Mouse (Mus musculus) cerebellum, postnatal 25 days (tissue): ENCODE data around the gene Zc3h14.

Experiments used
- DNase-seq, 2 experiments: peaks; one replicate each; pipeline ENCODE4 v3.0.0; 2021; ENCODE audit warnings: mixed read lengths in 2 of 2

The Zc3h14 gene

GRCm38 (mm10) chr12:98741011-98741501 is 5.7 kb upstream of the Zc3h14 start:
- no peak for DNase-seq

GRCm38 (mm10) chr12:98745626-98746025 is 1.1 kb upstream of the Zc3h14 start:
- no peak for DNase-seq

GRCm38 (mm10) chr12:98746131-98746530 is 633 bp upstream of the Zc3h14 start:
- peak in 1 of 2 experiments; percentile 46 for DNase-seq

- DNase-seq, result peak in 1 of 2 experiments; percentile 25
Observed at GRCm38 (mm10) chr12:98747380-98747753, 603 bp downstream of the Zc3h14 start.

- DNase-seq, result no peak
Observed at GRCm38 (mm10) chr12:98757636-98758035, 10.9 kb downstream of the Zc3h14 start.

- no peak for DNase-seq
Observed at GRCm38 (mm10) chr12:98759700-98760099, 12.9 kb downstream of the Zc3h14 start.

- no peak for DNase-seq
Observed at GRCm38 (mm10) chr12:98766241-98766640, 19.5 kb downstream of the Zc3h14 start.

GRCm38 (mm10) chr12:98777509-98777908 is 30.7 kb downstream of the Zc3h14 start:
- no peak for DNase-seq

- peak; percentile 33 to 55 for DNase-seq
Observed at GRCm38 (mm10) chr12:98779148-98779547, 32.4 kb downstream of the Zc3h14 start.

GRCm38 (mm10) chr12:98784251-98784650 is 37.5 kb downstream of the Zc3h14 start:
- DNase-seq, result no peak

GRCm38 (mm10) chr12:98795731-98796318 is 49.1 kb downstream of the Zc3h14 start:
- DNase-seq, result no peak

- no peak for DNase-seq
Observed at GRCm38 (mm10) chr12:98800334-98800733, 53.6 kb downstream of the Zc3h14 start.

- no peak for DNase-seq
Observed at GRCm38 (mm10) chr12:98802245-98802644, 55.5 kb downstream of the Zc3h14 start.

- DNase-seq, result peak in 1 of 2 experiments; percentile 40
Observed at GRCm38 (mm10) chr12:98804078-98804748, 57.4 kb downstream of the Zc3h14 start.

- no peak for DNase-seq
Observed at GRCm38 (mm10) chr12:98820781-98821180, 74.0 kb downstream of the Zc3h14 start.

- DNase-seq, result no peak
Observed at GRCm38 (mm10) chr12:98831122-98831521, 84.4 kb downstream of the Zc3h14 start.

- no peak for DNase-seq
Observed at GRCm38 (mm10) chr12:98832929-98833598, 86.3 kb downstream of the Zc3h14 start.

GRCm38 (mm10) chr12:98833901-98834300 is 87.1 kb downstream of the Zc3h14 start:
- DNase-seq, result no peak

GRCm38 (mm10) chr12:98834879-98835278 is 88.1 kb downstream of the Zc3h14 start:
- DNase-seq, result no peak

- DNase-seq, result no peak
Observed at GRCm38 (mm10) chr12:98835466-98835865, 88.7 kb downstream of the Zc3h14 start.
